Mouse (Mus musculus): ENCODE results near the gene Rad23b. TPM values are rescaled to one million over a fixed set of nuclear protein-coding genes. Genes with fewer than 3 reads are reported as not detected.
A peak's percentile ranks its signal among the peaks of the same experiment; 100 is the strongest.

The Rad23b gene
- total and polyA plus RNA-seq, 2 experiments from 2014 or later: 87.1 to 195 TPM

GRCm38 (mm10) chr4:55391480-55391879, 41.6 kb downstream of the Rad23b start:
- H3K27me3 ChIP-seq (ENCODE audit: insufficient read depth, low read length): no peaks in the 10 kb centered on the region
- DNase-seq (ENCODE audit: low spot score) (no peak), ATAC-seq (ENCODE audit: low FRiP score) (no peak)
- WGBS: 90% methylated on average over 1 of the region's 1 CpGs
- H3K4me2 ChIP-seq (ENCODE audit: low read depth, low read length, poor library complexity, severe bottlenecking): no peak overlapping the region
- H3K36me3 ChIP-seq (ENCODE audit: insufficient read depth, low read length): peaks cover 10% of the 10 kb centered on the region; the same call in 1 of the 2 replicates
- no peak overlapping the region for H3K9ac ChIP-seq (replicated peaks; ENCODE audit: low read length, poor library complexity, severe bottlenecking)
- H3K9me3 ChIP-seq (ENCODE audit: low read length): no peaks in the 10 kb centered on the region
- no peak overlapping the region for H3K4me3 ChIP-seq (ENCODE audit: low read depth, low read length)
- no peaks in the 10 kb centered on the region for H3K4me1 ChIP-seq (ENCODE audit: insufficient read depth, low read length)
- no peak for TF ChIP-seq CTCF (IDR thresholded peaks at IDR 0.05)
- H3K27ac ChIP-seq (ENCODE audit: low read depth, low read length): no peak overlapping the region

- Histone ChIP-seq H3K27me3 (ENCODE audit: insufficient read depth, low read length) (no peaks in the 10 kb centered on the region), H3K4me1 (ENCODE audit: insufficient read depth, low read length) (no peaks in the 10 kb centered on the region), H3K9me3 (ENCODE audit: low read length) (no peaks in the 10 kb centered on the region), H3K4me2 (ENCODE audit: low read depth, low read length, poor library complexity, severe bottlenecking) (no peak overlapping the region), H3K4me3 (ENCODE audit: low read depth, low read length) (no peak overlapping the region), H3K36me3 (ENCODE audit: insufficient read depth, low read length) (peaks cover 6% of the 10 kb centered on the region; the same call in 1 of the 2 replicates), H3K9ac (replicated peaks; ENCODE audit: low read length, poor library complexity, severe bottlenecking) (no peak overlapping the region), H3K27ac (ENCODE audit: low read depth, low read length) (no peak overlapping the region)
- 90% methylated on average over 7 of the region's 7 CpGs for WGBS
- ATAC-seq (ENCODE audit: low FRiP score) (no peak), DNase-seq (ENCODE audit: low spot score) (no peak)
- no peak for TF ChIP-seq CTCF (IDR thresholded peaks at IDR 0.05)
Measured at GRCm38 (mm10) chr4:55392445-55392844, 42.6 kb downstream of the Rad23b start.

GRCm38 (mm10) chr4:55397911-55398762, 48.3 kb downstream of the Rad23b start:
- no peak for ATAC-seq (ENCODE audit: low FRiP score)

GRCm38 (mm10) chr4:55398901-55399300, 49.1 kb downstream of the Rad23b start:
- TF ChIP-seq CTCF (IDR thresholded peaks at IDR 0.05): no peak
- H3K4me1 ChIP-seq (ENCODE audit: insufficient read depth, low read length): no peaks in the 10 kb centered on the region
- no peak overlapping the region for H3K9ac ChIP-seq (replicated peaks; ENCODE audit: low read length, poor library complexity, severe bottlenecking)
- H3K4me2 ChIP-seq (ENCODE audit: low read depth, low read length, poor library complexity, severe bottlenecking): no peak overlapping the region
- H3K9me3 ChIP-seq (ENCODE audit: low read length): no peaks in the 10 kb centered on the region
- H3K36me3 ChIP-seq (ENCODE audit: insufficient read depth, low read length): no peaks in the 10 kb centered on the region
- no peak overlapping the region for H3K4me3 ChIP-seq (ENCODE audit: low read depth, low read length)
- ATAC-seq (ENCODE audit: low FRiP score) (no peak), DNase-seq (ENCODE audit: low spot score) (no peak)
- no peaks in the 10 kb centered on the region for H3K27me3 ChIP-seq (ENCODE audit: insufficient read depth, low read length)
- H3K27ac ChIP-seq (ENCODE audit: low read depth, low read length): no peak overlapping the region
- WGBS: 91% methylated on average over 11 of the region's 11 CpGs

More at GRCm38 (mm10) chr4:55397911-55398762, 48.3 kb downstream of the Rad23b start:
- Histone ChIP-seq H3K27me3 (ENCODE audit: insufficient read depth, low read length) (no peaks in the 10 kb centered on the region), H3K4me3 (ENCODE audit: low read depth, low read length) (no peak overlapping the region), H3K27ac (ENCODE audit: low read depth, low read length) (no peak overlapping the region), H3K9me3 (ENCODE audit: low read length) (no peaks in the 10 kb centered on the region), H3K9ac (replicated peaks; ENCODE audit: low read length, poor library complexity, severe bottlenecking) (no peak overlapping the region), H3K4me1 (ENCODE audit: insufficient read depth, low read length) (no peaks in the 10 kb centered on the region), H3K36me3 (ENCODE audit: insufficient read depth, low read length) (no peaks in the 10 kb centered on the region), H3K4me2 (ENCODE audit: low read depth, low read length, poor library complexity, severe bottlenecking) (no peak overlapping the region)
- TF ChIP-seq CTCF (IDR thresholded peaks at IDR 0.05): peak; percentile 64
- WGBS: 41% methylated on average over 17 of the region's 17 CpGs
- no peak for DNase-seq (ENCODE audit: low spot score)

- no peak for DNase-seq (ENCODE audit: low spot score)
- H3K27ac ChIP-seq (ENCODE audit: low read depth, low read length): no peak overlapping the region
- H3K27me3 ChIP-seq (ENCODE audit: insufficient read depth, low read length): no peaks in the 10 kb centered on the region
- no peak overlapping the region for H3K9ac ChIP-seq (replicated peaks; ENCODE audit: low read length, poor library complexity, severe bottlenecking)
- H3K4me2 ChIP-seq (ENCODE audit: low read depth, low read length, poor library complexity, severe bottlenecking): no peak overlapping the region
- no peak for TF ChIP-seq CTCF (IDR thresholded peaks at IDR 0.05)
- ATAC-seq (ENCODE audit: low FRiP score): no peak
- no peaks in the 10 kb centered on the region for H3K36me3 ChIP-seq (ENCODE audit: insufficient read depth, low read length)
- H3K9me3 ChIP-seq (ENCODE audit: low read length): no peaks in the 10 kb centered on the region
- no peaks in the 10 kb centered on the region for H3K4me1 ChIP-seq (ENCODE audit: insufficient read depth, low read length)
- 19% methylated on average over 3 of the region's 3 CpGs for WGBS
- no peak overlapping the region for H3K4me3 ChIP-seq (ENCODE audit: low read depth, low read length)
Measured at GRCm38 (mm10) chr4:55405329-55405728, 55.5 kb downstream of the Rad23b start.

- no peak for TF ChIP-seq CTCF (IDR thresholded peaks at IDR 0.05)
- Histone ChIP-seq H3K9ac (replicated peaks; ENCODE audit: low read length, poor library complexity, severe bottlenecking) (no peak overlapping the region), H3K27me3 (ENCODE audit: insufficient read depth, low read length) (no peaks in the 10 kb centered on the region), H3K9me3 (ENCODE audit: low read length) (no peaks in the 10 kb centered on the region), H3K4me2 (ENCODE audit: low read depth, low read length, poor library complexity, severe bottlenecking) (no peak overlapping the region), H3K4me3 (ENCODE audit: low read depth, low read length) (no peak overlapping the region), H3K4me1 (ENCODE audit: insufficient read depth, low read length) (no peaks in the 10 kb centered on the region), H3K27ac (ENCODE audit: low read depth, low read length) (no peak overlapping the region), H3K36me3 (ENCODE audit: insufficient read depth, low read length) (no peaks in the 10 kb centered on the region)
- DNase-seq (ENCODE audit: low spot score) (no peak), ATAC-seq (ENCODE audit: low FRiP score) (no peak)
- WGBS: 88% methylated on average over 1 of the region's 1 CpGs
Measured at GRCm38 (mm10) chr4:55406558-55406957, 56.7 kb downstream of the Rad23b start.

Data from midbrain, postnatal 0 days (tissue).